Mouse (Mus musculus): ENCODE results near the gene Oca2.

- TF ChIP-seq CTCF (IDR thresholded peaks at IDR 0.05; ENCODE audit: control insufficient read depth, insufficient read depth, insufficient read length) (no peak), MYOD1 (IDR thresholded peaks at IDR 0.05; ENCODE audit: control insufficient read depth, insufficient read length, low read depth) (no peak), CEBPB (IDR thresholded peaks at IDR 0.05; ENCODE audit: low read depth) (no peak), MYOG (IDR thresholded peaks at IDR 0.05; ENCODE audit: control insufficient read depth, extremely low read depth, insufficient read length) (no peak), MAX (IDR thresholded peaks at IDR 0.05) (no peak), USF1 (IDR thresholded peaks at IDR 0.05; ENCODE audit: low read depth) (no peak)
These were observed 143.1 kb downstream of the Oca2 start for GRCm38 (mm10) chr7:56382706-56383105.
